Mouse (Mus musculus) brown adipose tissue, adult 24 weeks (tissue): ENCODE data around the gene Gm49387. TPM values are rescaled to one million over a fixed set of nuclear protein-coding genes. Genes with fewer than 3 reads are reported as not detected.
A peak's percentile ranks its signal among the peaks of the same experiment; 100 is the strongest.

Source experiments
- H3K27ac ChIP-seq: fragments of 200-500 bp; replicated peaks from 2 replicates; pipeline ENCODE4 v1.5.1; 2012; ENCODE audit warnings: low read depth, mild to moderate bottlenecking, low read length
- H3K4me1 ChIP-seq: fragments of 200-500 bp; 2 replicates; pipeline ENCODE4 v1.6.1; 2012; ENCODE audit warnings: low read length, mixed read lengths; ENCODE audit not compliant: control insufficient read depth, insufficient read depth, insufficient read length
- H3K4me3 ChIP-seq: fragments of 200-500 bp; 2 replicates; pipeline ENCODE4 v1.5.1; 2012; ENCODE audit warnings: low read depth, mild to moderate bottlenecking, low read length, moderate library complexity; ENCODE audit not compliant: insufficient read depth
- polyA plus RNA-seq: library from polyadenylated mRNA; stranded (reverse); fragments of >200 nt; gene quantifications from 2 replicates; pipeline ENCODE4 v1.2.4, GENCODE M21; 2012; ENCODE audit not compliant: missing spikeins, insufficient read depth, insufficient read length

The Gm49387 gene
- polyA plus RNA-seq, 1 experiment: not detected

GRCm38 (mm10) chr14:31557273-31557672, 83.4 kb downstream of the Gm49387 start:
- no peak overlapping the region for H3K4me3 ChIP-seq
- peaks cover 10% of the 10 kb centered on the region; the same call in 1 of the 2 replicates for H3K4me1 ChIP-seq
- H3K27ac ChIP-seq: no peak overlapping the region

- Histone ChIP-seq H3K27ac (no peak overlapping the region), H3K4me1 (peaks cover 10% of the 10 kb centered on the region; the same call in 1 of the 2 replicates), H3K4me3 (no peak overlapping the region)
Observed at GRCm38 (mm10) chr14:31556526-31557260, 84.0 kb downstream of the Gm49387 start.

- Histone ChIP-seq H3K4me3 (no peak overlapping the region), H3K4me1 (peaks cover 9% of the 10 kb centered on the region; the same call in 1 of the 2 replicates), H3K27ac (no peak overlapping the region)
Observed at GRCm38 (mm10) chr14:31555963-31556434, 84.7 kb downstream of the Gm49387 start.

DNA sequence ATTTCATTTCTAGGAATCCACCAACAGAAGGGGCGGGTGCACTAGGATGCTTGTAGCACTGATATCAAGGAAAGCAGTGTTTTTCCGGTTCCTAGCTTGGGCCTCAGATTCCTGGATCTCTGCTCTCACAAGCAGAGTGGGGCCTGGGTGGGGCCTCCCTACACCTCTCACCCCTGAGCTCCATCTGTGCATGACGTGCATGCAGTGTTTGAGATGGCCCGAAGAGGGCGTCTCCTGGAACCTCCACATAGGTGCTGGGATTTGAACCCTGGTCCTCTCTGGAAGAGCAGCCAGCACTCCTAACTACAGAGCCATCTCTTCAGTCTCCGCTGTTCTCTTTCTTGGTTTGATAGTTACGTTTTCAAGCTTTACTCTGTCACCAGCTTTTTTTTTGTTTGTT, 85.7 kb downstream of the Gm49387 start:
- no peak overlapping the region for H3K4me3 ChIP-seq
- H3K27ac ChIP-seq: no peak overlapping the region
- peaks cover 3% of the 10 kb centered on the region; the same call in 1 of the 2 replicates for H3K4me1 ChIP-seq

GRCm38 (mm10) chr14:31543885-31544442, 96.7 kb downstream of the Gm49387 start:
- Histone ChIP-seq H3K4me3 (no peak overlapping the region), H3K27ac (no peak overlapping the region), H3K4me1 (no peaks in the 10 kb centered on the region)

DNA sequence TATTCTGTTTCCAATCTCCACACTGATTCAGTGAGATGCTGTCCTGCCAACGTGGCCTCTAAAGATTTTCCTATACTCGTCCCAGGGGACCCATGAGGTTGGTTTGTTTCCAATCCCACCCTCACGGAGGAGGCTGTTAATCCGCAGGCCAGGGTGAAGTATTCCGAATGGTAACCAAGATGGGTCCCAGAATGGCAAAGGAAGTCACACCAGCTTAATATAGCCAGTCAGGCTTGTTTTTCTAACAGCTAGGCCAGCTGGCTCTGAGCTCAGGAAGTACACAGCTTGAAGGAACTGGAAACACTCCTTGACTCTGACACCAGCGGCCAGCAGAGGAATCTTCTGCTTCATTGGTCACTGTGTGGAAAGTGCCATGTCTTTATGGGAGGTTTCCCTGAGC, 103.4 kb downstream of the Gm49387 start:
- Histone ChIP-seq H3K4me1 (no peaks in the 10 kb centered on the region), H3K4me3 (no peak overlapping the region), H3K27ac (no peak overlapping the region)

GRCm38 (mm10) chr14:31532656-31533055, 108.0 kb downstream of the Gm49387 start:
- Histone ChIP-seq H3K27ac (no peak overlapping the region), H3K4me1 (peaks cover 10% of the 10 kb centered on the region; the same call in 1 of the 2 replicates)

GRCm38 (mm10) chr14:31531506-31532148, 109.1 kb downstream of the Gm49387 start:
- H3K4me3 ChIP-seq: no peak overlapping the region
- peaks cover 10% of the 10 kb centered on the region; the same call in 1 of the 2 replicates for H3K4me1 ChIP-seq
- peak overlapping the region; percentile 70 for H3K27ac ChIP-seq

More at GRCm38 (mm10) chr14:31532656-31533055, 108.0 kb downstream of the Gm49387 start:
- H3K4me3 ChIP-seq: no peak overlapping the region

DNA sequence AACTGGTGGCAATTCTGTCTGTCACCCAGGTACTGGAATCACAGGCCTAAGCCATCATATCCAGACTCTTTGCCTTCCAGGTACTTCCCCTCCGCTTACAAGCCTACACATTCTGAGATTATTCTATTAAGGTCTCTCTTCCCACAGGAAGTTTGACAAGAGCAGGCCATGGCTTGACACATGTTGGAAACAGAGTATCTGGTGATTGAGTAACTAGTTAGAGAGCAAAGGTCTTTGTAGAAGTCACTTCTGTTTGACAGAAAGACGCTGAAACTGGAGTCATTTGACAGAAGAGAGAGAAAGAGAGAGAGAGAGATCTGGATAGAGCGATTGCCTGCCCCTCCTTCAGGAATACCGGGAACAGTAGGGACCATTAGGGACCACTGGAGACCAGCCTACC, 109.8 kb downstream of the Gm49387 start:
- peak overlapping the region; percentile 70 for H3K27ac ChIP-seq
- H3K4me1 ChIP-seq: peaks cover 10% of the 10 kb centered on the region; the same call in 1 of the 2 replicates
- H3K4me3 ChIP-seq: no peak overlapping the region

DNA sequence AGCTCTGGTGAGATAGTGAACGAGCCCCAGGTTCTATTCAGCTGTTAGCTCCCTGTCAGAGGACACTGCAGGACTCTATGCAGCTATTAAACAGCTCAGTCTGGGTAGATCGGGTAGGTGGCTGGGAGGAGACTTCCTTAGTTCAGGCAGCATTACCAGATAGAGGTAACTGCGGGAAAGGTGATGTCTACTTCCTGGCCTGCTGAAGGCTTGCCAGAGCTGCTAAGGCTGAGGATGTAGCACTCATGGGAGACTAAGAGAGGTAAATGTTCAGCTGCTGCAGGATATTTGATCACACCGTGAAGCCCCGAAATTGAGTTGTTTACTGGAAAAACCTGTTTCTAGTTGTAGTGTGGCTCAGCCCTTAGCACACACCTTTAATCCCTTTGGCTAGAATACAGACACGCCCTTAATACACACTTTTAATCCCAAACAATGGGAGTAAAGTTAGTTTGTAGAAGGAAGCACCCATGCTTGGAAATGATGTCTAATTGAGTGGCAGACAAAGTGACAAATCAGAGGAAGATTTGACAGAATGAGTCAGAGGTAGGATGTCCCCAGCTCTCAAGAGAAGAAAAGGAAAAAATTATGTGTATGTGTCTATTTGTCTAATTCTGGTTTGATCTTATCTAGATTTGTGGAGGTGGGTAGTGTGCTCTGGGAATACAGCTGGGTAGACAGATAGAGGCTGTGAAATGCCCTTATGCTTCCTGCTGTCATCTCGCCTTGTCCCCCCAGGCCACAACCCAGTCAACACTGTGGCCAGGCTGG, 115.5 kb downstream of the Gm49387 start:
- no peaks in the 10 kb centered on the region for H3K4me1 ChIP-seq
- no peak overlapping the region for H3K4me3 ChIP-seq

DNA sequence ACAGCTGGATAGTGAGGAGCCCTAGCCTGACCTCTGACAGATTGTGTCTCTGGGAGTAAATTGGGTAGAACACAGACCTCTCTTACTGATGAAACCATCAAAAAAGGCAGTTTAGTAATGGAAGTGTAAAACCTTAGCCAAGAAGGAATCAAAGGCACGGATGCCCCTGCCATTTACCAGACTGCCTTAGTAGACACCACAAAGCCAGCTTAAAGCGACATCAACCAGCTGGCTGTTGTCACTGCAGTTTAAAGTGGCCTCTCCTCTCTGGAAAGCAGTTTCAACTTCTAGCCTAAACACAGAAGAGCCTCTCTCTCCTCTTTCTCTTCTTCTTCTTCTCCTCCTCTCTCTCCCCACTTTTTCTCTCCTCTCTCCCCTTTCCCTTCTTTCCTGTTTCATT, 119.4 kb downstream of the Gm49387 start:
- Histone ChIP-seq H3K4me1 (no peaks in the 10 kb centered on the region), H3K27ac (no peak overlapping the region), H3K4me3 (no peak overlapping the region)

More for the DNA sequence above, 115.5 kb downstream of the Gm49387 start:
- no peak overlapping the region for H3K27ac ChIP-seq

GRCm38 (mm10) chr14:31519165-31519564, 121.5 kb downstream of the Gm49387 start:
- H3K4me3 ChIP-seq: no peak overlapping the region
- H3K27ac ChIP-seq: no peak overlapping the region
- no peaks in the 10 kb centered on the region for H3K4me1 ChIP-seq

- no peak overlapping the region for H3K27ac ChIP-seq
Observed at GRCm38 (mm10) chr14:31515895-31516294, 124.8 kb downstream of the Gm49387 start.

DNA sequence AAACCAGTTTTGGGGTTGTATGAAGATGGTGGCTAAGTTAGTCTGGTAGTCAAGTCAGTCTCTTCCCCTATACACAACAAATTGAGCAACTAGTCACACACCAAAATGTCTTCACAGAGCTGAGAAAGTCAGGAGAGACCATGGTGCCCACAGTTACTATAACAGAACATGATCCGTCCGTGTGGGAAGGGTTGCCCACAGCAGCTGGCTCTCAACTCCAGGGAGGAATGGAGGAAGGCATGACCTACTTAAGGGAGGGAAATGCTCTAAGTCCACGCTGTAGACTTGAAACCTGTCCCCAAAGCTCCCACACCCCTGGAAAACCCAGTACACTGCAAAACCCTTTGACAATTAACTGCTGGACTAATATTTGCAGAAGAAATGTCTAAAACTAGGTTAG, 130.4 kb downstream of the Gm49387 start:
- Histone ChIP-seq H3K4me1 (peaks cover 9% of the 10 kb centered on the region), H3K4me3 (no peak overlapping the region), H3K27ac (0 out of 2 replicates have a peak overlapping the region, but pooled peaks have one; percentile 3)

More at GRCm38 (mm10) chr14:31515895-31516294, 124.8 kb downstream of the Gm49387 start:
- no peak overlapping the region for H3K4me3 ChIP-seq
- H3K4me1 ChIP-seq: peaks cover 2% of the 10 kb centered on the region; the same call in 1 of the 2 replicates
